Mouse (Mus musculus) liver, postnatal 0 days (tissue): ENCODE results near the gene Nudcd3. TPM values are rescaled to one million over a fixed set of nuclear protein-coding genes. Genes with fewer than 3 reads are reported as not detected.
A peak's percentile ranks its signal among the peaks of the same experiment; 100 is the strongest.

Experiments used
- ATAC-seq: fragments of 200-750 bp; cut with Nextera tagmentation; 2 replicates; pipeline ENCODE4 v1.8.0; 2017; ENCODE audit warnings: mild to moderate bottlenecking, moderate library complexity
- DNase-seq: peaks from one replicate; pipeline ENCODE4 v3.0.0-alpha.2; 2016
- H3K27ac ChIP-seq: fragments of 300-500 bp; sonication (generic); 2 replicates; pipeline ENCODE4 v1.5.1; 2014; ENCODE audit warnings: antibody characterized with exemption, moderate library complexity, mild to moderate bottlenecking, low read depth
- H3K27me3 ChIP-seq: fragments of 300-500 bp; sonication (generic); 2 replicates; pipeline ENCODE4 v1.6.1; 2014; ENCODE audit warnings: low read length, control low read depth, mixed read lengths; ENCODE audit not compliant: insufficient read depth
- H3K36me3 ChIP-seq: fragments of 300-500 bp; sonication (generic); replicated peaks from 2 replicates; pipeline ENCODE4 v1.6.1; 2014; ENCODE audit warnings: mild to moderate bottlenecking, control low read depth, low read length, moderate library complexity, mixed read lengths; ENCODE audit not compliant: insufficient read depth
- H3K4me1 ChIP-seq: fragments of 300-500 bp; sonication (generic); 2 replicates; pipeline ENCODE4 v1.6.1; 2014; ENCODE audit warnings: antibody characterized with exemption, mild to moderate bottlenecking, control low read depth; ENCODE audit not compliant: insufficient read depth
- H3K4me2 ChIP-seq: fragments of 300-500 bp; sonication (generic); 2 replicates; pipeline ENCODE4 v1.6.1; 2014; ENCODE audit warnings: low read depth, mild to moderate bottlenecking, low read length, moderate library complexity, mixed read lengths
- H3K4me3 ChIP-seq: fragments of 300-500 bp; sonication (generic); 2 replicates; pipeline ENCODE4 v1.5.1; 2014; ENCODE audit warnings: low read depth, low read length
- H3K9ac ChIP-seq: fragments of 300-500 bp; sonication (generic); replicated peaks from 2 replicates; pipeline ENCODE4 v1.6.1; 2014; ENCODE audit warnings: mild to moderate bottlenecking, moderate library complexity
- H3K9me3 ChIP-seq: fragments of 300-500 bp; sonication (generic); 2 replicates; pipeline ENCODE4 v1.6.1; 2016; ENCODE audit warnings: mild to moderate bottlenecking, control low read depth, low read length, mixed read lengths
- CTCF ChIP-seq: sonication (generic); IDR thresholded peaks from 2 replicates; pipeline ENCODE4 v1.5.1; 2016; ENCODE audit warnings: antibody characterized with exemption, low read depth
- EP300 ChIP-seq: IDR thresholded peaks from 2 replicates; pipeline ENCODE4 v1.6.1; 2016; ENCODE audit warnings: antibody characterized with exemption, low read depth, mild to moderate bottlenecking
- WGBS: fragments of 180-500 bp; shearing (Covaris S2); extraction: QIAGEN DNeasy Blood & Tissue Kit; methylation state at CpG from one replicate; pipeline ENCODE4 v1.1.7; 2014; ENCODE audit not compliant: insufficient replicate concordance; 5-methylcytosine and 5-hydroxymethylcytosine counted together
- polyA plus RNA-seq: library from polyadenylated mRNA; unstranded; fragments of >200 nt; fragmentation: Nextera tagmentation; extraction: Ambion mirVana; gene quantifications from 2 replicates; pipeline ENCODE4 v1.2.1, GENCODE M21; 2015

The Nudcd3 gene
- polyA plus RNA-seq, 1 experiment from 2014 or later = 9.2 TPM

DNA sequence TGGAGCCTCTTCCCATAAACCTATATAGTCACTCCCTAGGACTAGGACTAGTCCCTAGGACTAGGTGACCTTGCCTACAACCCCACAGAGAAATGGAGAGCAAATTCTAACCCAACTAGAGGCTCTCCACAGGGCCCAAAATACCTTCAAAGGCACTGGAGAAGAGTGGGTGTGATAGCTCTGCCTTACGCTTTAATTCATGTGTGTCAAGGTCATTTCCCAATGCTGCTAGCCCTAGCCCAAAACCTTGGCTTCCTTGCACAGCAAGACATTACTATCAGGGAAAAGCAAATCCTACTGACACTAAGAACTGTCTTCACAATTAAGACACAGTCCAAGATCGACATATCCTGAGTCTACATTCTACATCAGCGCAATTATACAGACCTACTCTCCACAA is 37.2 kb downstream of the Nudcd3 start:
- H3K9ac ChIP-seq = no peak overlapping the region
- no peaks in the 10 kb centered on the region for H3K36me3 ChIP-seq
- no peaks in the 10 kb centered on the region for H3K9me3 ChIP-seq
- no peaks in the 10 kb centered on the region for H3K27me3 ChIP-seq
- WGBS = 82% methylated on average over 3 of the region's 3 CpGs
- peaks cover 51% of the 10 kb centered on the region for H3K4me1 ChIP-seq
- TF ChIP-seq CTCF = no peak
- no peak for TF ChIP-seq EP300
- no peak overlapping the region for H3K4me2 ChIP-seq
- DNase-seq = no peak
- H3K27ac ChIP-seq = no peak overlapping the region
- H3K4me3 ChIP-seq = no peak overlapping the region
- ATAC-seq = no peak

GRCm38 (mm10) chr11:6161549-6161948 is 38.7 kb downstream of the Nudcd3 start:
- DNase-seq (no peak), ATAC-seq (no peak)
- Histone ChIP-seq H3K36me3 (no peaks in the 10 kb centered on the region), H3K4me1 (peaks cover 50% of the 10 kb centered on the region), H3K27ac (peak overlapping the region; percentile 80; the same call in 1 of the 2 replicates), H3K9ac (no peak overlapping the region), H3K4me3 (no peak overlapping the region), H3K9me3 (no peaks in the 10 kb centered on the region), H3K4me2 (no peak overlapping the region), H3K27me3 (no peaks in the 10 kb centered on the region)
- TF ChIP-seq EP300 (no peak), CTCF (no peak)

GRCm38 (mm10) chr11:6160663-6161271 is 39.4 kb downstream of the Nudcd3 start:
- Histone ChIP-seq H3K36me3 (no peaks in the 10 kb centered on the region), H3K9me3 (no peaks in the 10 kb centered on the region), H3K27me3 (no peaks in the 10 kb centered on the region), H3K9ac (no peak overlapping the region), H3K27ac (peak overlapping the region; percentile 80), H3K4me1 (peaks cover 42% of the 10 kb centered on the region), H3K4me2 (no peak overlapping the region), H3K4me3 (no peak overlapping the region)
- 54% methylated on average over 3 of the region's 3 CpGs for WGBS
- ATAC-seq (peak; percentile 63), DNase-seq (no peak)
- TF ChIP-seq EP300 (no peak), CTCF (no peak)

GRCm38 (mm10) chr11:6159704-6160275 is 40.4 kb downstream of the Nudcd3 start:
- peak; percentile 72 for ATAC-seq
- H3K36me3 ChIP-seq = no peaks in the 10 kb centered on the region
- no peak for TF ChIP-seq EP300
- TF ChIP-seq CTCF = no peak
- no peaks in the 10 kb centered on the region for H3K9me3 ChIP-seq
- no peak overlapping the region for H3K4me3 ChIP-seq
- WGBS = 51% methylated on average over 4 of the region's 4 CpGs
- H3K4me1 ChIP-seq = peaks cover 39% of the 10 kb centered on the region
- no peak overlapping the region for H3K9ac ChIP-seq
- H3K27ac ChIP-seq = peak overlapping the region; percentile 80
- no peak for DNase-seq
- peak overlapping the region; percentile 30; the same call in 1 of the 2 replicates for H3K4me2 ChIP-seq
- H3K27me3 ChIP-seq = no peaks in the 10 kb centered on the region

GRCm38 (mm10) chr11:6158515-6158914 is 41.7 kb downstream of the Nudcd3 start:
- Histone ChIP-seq H3K36me3 (no peaks in the 10 kb centered on the region), H3K4me2 (no peak overlapping the region), H3K27me3 (no peaks in the 10 kb centered on the region), H3K4me3 (no peak overlapping the region), H3K9me3 (no peaks in the 10 kb centered on the region), H3K4me1 (peaks cover 41% of the 10 kb centered on the region), H3K9ac (no peak overlapping the region), H3K27ac (peak overlapping the region; percentile 80; the same call in 1 of the 2 replicates)
- DNase-seq = no peak
- WGBS = 85% methylated on average over 1 of the region's 1 CpGs
- ATAC-seq = no peak
- TF ChIP-seq EP300 = no peak
- no peak for TF ChIP-seq CTCF

- no peak overlapping the region for H3K4me3 ChIP-seq
- H3K4me2 ChIP-seq = no peak overlapping the region
- TF ChIP-seq CTCF (no peak), EP300 (no peak)
- ATAC-seq (no peak), DNase-seq (no peak)
- H3K4me1 ChIP-seq = peaks cover 33% of the 10 kb centered on the region
- no peaks in the 10 kb centered on the region for H3K9me3 ChIP-seq
- no peak overlapping the region for H3K27ac ChIP-seq
- no peaks in the 10 kb centered on the region for H3K36me3 ChIP-seq
- no peak overlapping the region for H3K9ac ChIP-seq
- no peaks in the 10 kb centered on the region for H3K27me3 ChIP-seq
- 77% methylated on average over 5 of the region's 5 CpGs for WGBS
Measured at GRCm38 (mm10) chr11:6157119-6157518, 43.1 kb downstream of the Nudcd3 start.

DNA sequence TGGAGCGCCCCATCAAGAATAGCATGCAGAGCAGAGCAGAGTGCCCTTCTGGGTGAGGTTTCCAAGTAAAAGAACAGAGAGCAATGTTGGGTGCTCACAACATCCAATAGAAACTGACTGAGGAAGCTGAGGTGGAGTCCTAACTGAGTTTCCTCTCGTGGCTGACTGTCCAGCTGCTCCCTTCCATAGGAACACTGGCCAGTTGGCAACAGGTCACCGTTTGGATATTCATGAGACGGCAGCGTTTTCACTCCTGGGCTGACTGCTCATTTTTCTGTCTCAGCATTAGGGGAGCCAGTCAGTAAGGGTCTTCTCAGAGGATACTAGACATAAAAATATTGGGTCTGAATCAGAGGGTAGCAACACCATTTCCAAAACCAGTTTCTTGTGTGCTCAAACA is 43.6 kb downstream of the Nudcd3 start:
- no peak for DNase-seq
- H3K4me1 ChIP-seq = peaks cover 33% of the 10 kb centered on the region
- H3K4me3 ChIP-seq = no peak overlapping the region
- H3K27me3 ChIP-seq = no peaks in the 10 kb centered on the region
- H3K9ac ChIP-seq = no peak overlapping the region
- H3K4me2 ChIP-seq = no peak overlapping the region
- no peak for ATAC-seq
- H3K9me3 ChIP-seq = no peaks in the 10 kb centered on the region
- no peaks in the 10 kb centered on the region for H3K36me3 ChIP-seq
- 79% methylated on average over 5 of the region's 5 CpGs for WGBS
- TF ChIP-seq EP300 (no peak), CTCF (no peak)
- no peak overlapping the region for H3K27ac ChIP-seq
